Mouse (Mus musculus) cortical plate, adult 2 months (tissue): ENCODE measurements at regions not wholly inside any gene's neighbourhood (a gene's known extent, or its start where the extent isn't known, plus 50 kb on each side); places are given as distances from the start of the nearest gene placed in this dataset.

Source experiments
- CTCF ChIP-seq: fragments of 200-500 bp; IDR thresholded peaks from 2 replicates; pipeline ENCODE4 v1.5.1; 2011; ENCODE audit warnings: mild to moderate bottlenecking, control low read depth, low read length; ENCODE audit not compliant: insufficient read depth; ENCODE audit errors: extremely low read depth
- POLR2A ChIP-seq: fragments of 200-500 bp; IDR thresholded peaks from 2 replicates; pipeline ENCODE4 v1.6.1; 2011; ENCODE audit warnings: mild to moderate bottlenecking, low read length, control low read depth; ENCODE audit not compliant: insufficient read depth; ENCODE audit errors: extremely low read depth

DNA sequence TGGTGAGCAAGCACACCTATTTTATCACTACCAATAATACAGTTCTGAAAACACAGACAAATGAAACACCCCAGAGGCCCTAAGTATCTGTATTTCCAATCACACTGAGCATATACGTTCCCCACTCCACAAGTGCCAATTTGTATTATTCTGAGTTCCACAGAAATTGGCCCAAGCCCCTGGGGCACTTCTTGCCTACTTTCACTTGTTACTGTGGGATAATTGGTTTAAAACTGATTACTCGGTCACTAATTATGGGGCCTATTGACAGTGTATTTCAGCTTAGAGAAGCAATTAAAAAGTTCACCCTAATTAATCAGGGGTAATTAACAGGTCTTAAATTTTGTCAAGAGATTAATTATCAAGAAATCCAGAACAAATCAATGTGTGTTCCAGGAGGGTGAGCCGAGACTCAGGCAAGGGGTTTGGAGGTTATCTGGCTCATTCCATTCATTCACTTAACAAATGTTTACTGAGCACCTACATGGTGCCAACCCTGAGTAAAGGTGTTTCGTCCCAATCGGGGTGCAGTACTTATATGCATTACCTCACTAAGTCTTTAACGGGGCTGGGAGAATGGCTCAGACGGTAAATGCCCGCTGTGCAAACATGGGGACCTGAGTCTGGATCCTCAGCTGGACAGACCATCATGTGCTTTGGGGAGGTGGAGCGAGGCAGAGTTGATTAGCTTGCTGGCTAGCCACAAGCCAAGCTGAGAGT, 56.1 kb upstream of the Hs3st2 start:
- TF ChIP-seq CTCF (no peak), POLR2A (no peak)
